Mouse (Mus musculus) midbrain, embryonic 14.5 days (tissue): ENCODE data around the gene Nudt4. TPM values are rescaled to one million over a fixed set of nuclear protein-coding genes. Genes with fewer than 3 reads are reported as not detected.

Experiments used
- ATAC-seq: fragments of 200-750 bp; cut with Nextera tagmentation; 2 replicates; pipeline ENCODE4 v1.8.0; 2017; ENCODE audit warnings: moderate number of reproducible peaks, moderate library complexity; ENCODE audit not compliant: low FRiP score, low TSS enrichment
- DNase-seq: peaks from one replicate; pipeline ENCODE4 v3.0.0-alpha.2; 2015
- H3K27ac ChIP-seq: fragments of 300-500 bp; sonication (generic); replicated peaks from 2 replicates; pipeline ENCODE4 v1.5.1; 2014; ENCODE audit warnings: mild to moderate bottlenecking, low read depth, low read length, moderate library complexity
- H3K27me3 ChIP-seq: fragments of 300-500 bp; sonication (generic); 2 replicates; pipeline ENCODE4 v1.6.1; 2014; ENCODE audit warnings: low read length, control low read depth, mixed read lengths; ENCODE audit not compliant: control insufficient read depth, insufficient read depth
- H3K36me3 ChIP-seq: fragments of 300-500 bp; sonication (generic); 2 replicates; pipeline ENCODE4 v1.6.1; 2014; ENCODE audit warnings: low read length, control low read depth; ENCODE audit not compliant: control insufficient read depth, insufficient read depth
- H3K4me1 ChIP-seq: fragments of 300-500 bp; sonication (generic); 2 replicates; pipeline ENCODE4 v1.6.1; 2014; ENCODE audit warnings: mild to moderate bottlenecking, antibody characterized with exemption, low read length, control low read depth; ENCODE audit not compliant: control insufficient read depth, insufficient read depth
- H3K4me2 ChIP-seq: fragments of 300-500 bp; sonication (generic); 2 replicates; pipeline ENCODE4 v1.6.1; 2014; ENCODE audit warnings: mild to moderate bottlenecking, low read length, moderate library complexity
- H3K4me3 ChIP-seq: fragments of 300-500 bp; sonication (generic); replicated peaks from 2 replicates; pipeline ENCODE4 v1.5.1; 2014; ENCODE audit warnings: low read depth, low read length
- H3K9ac ChIP-seq: fragments of 300-500 bp; sonication (generic); replicated peaks from 2 replicates; pipeline ENCODE4 v1.6.1; 2014; ENCODE audit warnings: mild to moderate bottlenecking, low read length, moderate library complexity
- H3K9me3 ChIP-seq: fragments of 300-500 bp; sonication (generic); 2 replicates; pipeline ENCODE4 v1.6.1; 2016; ENCODE audit warnings: low read length, control low read depth, mixed read lengths; ENCODE audit not compliant: control insufficient read depth
- whole genome bisulfite sequencing: fragments of 180-500 bp; shearing (Covaris S2); extraction: QIAGEN DNeasy Blood & Tissue Kit; methylation state at CpG from one replicate; pipeline ENCODE4 v1.1.7; 2014; 5-methylcytosine and 5-hydroxymethylcytosine counted together
- polyA plus RNA-seq: library from polyadenylated mRNA; unstranded; fragments of >200 nt; fragmentation: Nextera tagmentation; extraction: Ambion mirVana; gene quantifications from 2 replicates; pipeline ENCODE4 v1.2.1, GENCODE M21; 2014

Gene Nudt4
- polyA plus RNA-seq, 1 experiment from 2014 or later: 80.0 TPM

DNA sequence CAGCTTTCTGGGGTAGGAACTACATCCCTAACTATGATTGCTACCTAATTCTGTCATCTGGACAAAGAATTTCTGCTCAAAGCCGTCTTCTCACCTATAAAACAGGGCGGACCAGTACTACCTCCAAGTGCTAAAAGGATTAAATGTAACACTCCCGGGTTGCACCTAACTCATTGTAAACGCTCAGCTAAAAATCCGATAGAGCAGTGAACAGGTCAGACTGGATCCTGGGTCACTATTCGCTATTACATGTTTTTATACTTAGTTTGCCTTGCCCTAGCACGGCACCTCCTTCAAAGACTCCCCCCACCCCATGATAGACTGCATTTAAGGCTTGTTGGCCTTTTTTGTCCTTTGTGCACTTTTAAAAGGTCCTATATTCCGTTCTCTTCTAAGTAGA is 1.6 kb downstream of the Nudt4 start:
- WGBS: 6% methylated on average over 8 of the region's 8 CpGs
- H3K36me3 ChIP-seq: 0 out of 2 replicates have a peak, but pooled peaks cover 3% of the 10 kb centered on the region
- no peaks in the 10 kb centered on the region for H3K9me3 ChIP-seq

GRCm38 (mm10) chr10:95561616-95562015 is 2.3 kb downstream of the Nudt4 start:
- 0 out of 2 replicates have a peak, but pooled peaks cover 3% of the 10 kb centered on the region for H3K36me3 ChIP-seq
- peaks cover 21% of the 10 kb centered on the region; the same call in 1 of the 2 replicates for H3K4me1 ChIP-seq
- peak overlapping the region; percentile 86 for H3K4me2 ChIP-seq
- DNase-seq: no peak
- H3K9ac ChIP-seq: peak overlapping the region; percentile 20; the same call in 1 of the 2 replicates
- 46% methylated on average over 7 of the region's 7 CpGs for WGBS
- H3K27ac ChIP-seq: no peak overlapping the region
- no peaks in the 10 kb centered on the region for H3K9me3 ChIP-seq
- no peaks in the 10 kb centered on the region for H3K27me3 ChIP-seq
- ATAC-seq: no peak
- peak overlapping the region; percentile 87 for H3K4me3 ChIP-seq

More for the DNA sequence above, 1.6 kb downstream of the Nudt4 start:
- H3K27ac ChIP-seq: no peak overlapping the region
- peak overlapping the region; percentile 87 for H3K9ac ChIP-seq
- peak overlapping the region; percentile 86 for H3K4me2 ChIP-seq
- peaks cover 21% of the 10 kb centered on the region; the same call in 1 of the 2 replicates for H3K4me1 ChIP-seq
- peak overlapping the region; percentile 87 for H3K4me3 ChIP-seq
- ATAC-seq (no peak), DNase-seq (peak; percentile 19)
- H3K27me3 ChIP-seq: no peaks in the 10 kb centered on the region

DNA sequence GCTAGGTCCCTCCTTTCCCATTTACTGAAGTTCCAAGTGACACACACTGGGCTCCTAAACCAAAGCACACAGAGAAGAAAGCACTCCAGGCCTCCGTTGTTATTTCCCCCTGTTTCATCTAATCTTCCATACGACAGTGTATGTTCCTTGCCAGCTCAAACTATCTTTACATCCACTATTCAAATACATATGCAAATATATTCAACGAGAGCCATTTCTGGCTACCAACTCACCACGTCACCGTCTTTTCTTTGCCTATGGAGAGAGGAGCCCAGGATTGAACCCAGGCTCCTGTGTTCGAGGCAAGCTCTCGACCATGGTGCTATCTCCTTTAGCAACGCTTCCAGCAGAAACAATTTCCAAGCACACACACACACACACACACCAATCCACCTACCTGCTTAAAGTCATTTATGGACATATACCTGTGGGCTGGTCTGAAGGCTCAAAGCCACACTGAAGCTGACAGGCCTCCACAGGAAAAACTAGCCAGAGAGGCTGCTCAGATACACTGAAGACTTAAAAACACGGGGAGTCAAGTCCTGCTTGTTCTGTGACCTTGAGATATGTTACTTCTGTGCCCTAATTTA is 3.5 kb downstream of the Nudt4 start:
- Histone ChIP-seq H3K4me3 (no peak overlapping the region), H3K4me1 (peaks cover 21% of the 10 kb centered on the region; the same call in 1 of the 2 replicates), H3K27ac (no peak overlapping the region), H3K27me3 (no peaks in the 10 kb centered on the region), H3K36me3 (0 out of 2 replicates have a peak, but pooled peaks cover 3% of the 10 kb centered on the region), H3K4me2 (no peak overlapping the region), H3K9ac (no peak overlapping the region), H3K9me3 (no peaks in the 10 kb centered on the region)
- ATAC-seq (no peak), DNase-seq (no peak)
- WGBS: 80% methylated on average over 9 of the region's 9 CpGs

DNA sequence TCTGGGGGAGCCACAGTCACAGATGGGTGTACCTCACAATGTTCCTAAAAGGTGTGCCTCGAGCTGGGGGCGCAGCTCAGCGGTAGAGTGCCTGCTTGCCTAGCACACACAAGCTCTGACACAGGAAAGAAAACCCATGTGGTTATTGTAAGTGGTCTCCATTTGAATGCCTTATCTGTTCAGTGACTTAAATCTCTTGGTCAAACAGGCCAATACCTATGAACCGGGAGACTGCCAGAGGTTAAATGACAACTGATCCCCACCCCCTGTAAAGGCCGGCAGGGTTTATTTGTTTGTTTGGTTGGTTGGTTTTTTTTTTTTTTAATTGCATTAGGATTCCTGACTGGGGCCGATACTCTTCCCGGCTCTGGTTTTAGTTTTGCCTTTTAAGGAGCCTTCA is 4.5 kb downstream of the Nudt4 start:
- ATAC-seq (no peak), DNase-seq (no peak)
- no peak overlapping the region for H3K27ac ChIP-seq
- no peak overlapping the region for H3K4me3 ChIP-seq
- H3K4me2 ChIP-seq: no peak overlapping the region
- no peaks in the 10 kb centered on the region for H3K27me3 ChIP-seq
- 0 out of 2 replicates have a peak, but pooled peaks cover 6% of the 10 kb centered on the region for H3K36me3 ChIP-seq
- WGBS: 84% methylated on average over 7 of the region's 7 CpGs
- H3K4me1 ChIP-seq: peaks cover 16% of the 10 kb centered on the region; the same call in 1 of the 2 replicates
- H3K9me3 ChIP-seq: no peaks in the 10 kb centered on the region
- no peak overlapping the region for H3K9ac ChIP-seq

DNA sequence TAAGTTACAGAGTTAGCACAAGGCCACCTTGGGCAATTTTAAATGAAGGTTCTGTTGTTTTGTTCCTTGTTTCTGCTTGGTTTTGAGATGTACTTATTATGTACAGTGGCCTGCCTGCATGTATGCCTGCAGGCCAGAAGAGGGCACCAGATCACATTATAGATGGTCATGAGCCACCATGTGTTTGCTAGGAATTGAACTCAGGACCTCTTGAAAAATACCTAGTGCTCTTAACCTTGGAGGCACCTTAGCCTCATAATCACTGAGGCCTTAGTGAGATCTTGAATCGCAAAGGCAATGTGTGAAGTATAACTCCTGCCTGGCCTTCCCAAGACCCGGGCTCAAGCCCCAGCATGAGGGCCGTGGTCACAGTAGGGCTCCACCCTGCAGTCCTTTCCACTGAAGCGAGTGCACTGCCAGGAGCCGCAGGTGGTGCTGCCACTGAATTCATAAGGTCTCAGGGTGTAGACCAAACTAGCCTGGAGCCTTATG is 6.6 kb downstream of the Nudt4 start:
- Histone ChIP-seq H3K36me3 (0 out of 2 replicates have a peak, but pooled peaks cover 6% of the 10 kb centered on the region), H3K9me3 (no peaks in the 10 kb centered on the region), H3K27ac (no peak overlapping the region), H3K4me2 (no peak overlapping the region), H3K4me3 (no peak overlapping the region), H3K4me1 (peaks cover 11% of the 10 kb centered on the region; the same call in 1 of the 2 replicates), H3K27me3 (no peaks in the 10 kb centered on the region), H3K9ac (no peak overlapping the region)
- WGBS: 86% methylated on average over 5 of the region's 5 CpGs
- DNase-seq (peak; percentile 63), ATAC-seq (no peak)

DNA sequence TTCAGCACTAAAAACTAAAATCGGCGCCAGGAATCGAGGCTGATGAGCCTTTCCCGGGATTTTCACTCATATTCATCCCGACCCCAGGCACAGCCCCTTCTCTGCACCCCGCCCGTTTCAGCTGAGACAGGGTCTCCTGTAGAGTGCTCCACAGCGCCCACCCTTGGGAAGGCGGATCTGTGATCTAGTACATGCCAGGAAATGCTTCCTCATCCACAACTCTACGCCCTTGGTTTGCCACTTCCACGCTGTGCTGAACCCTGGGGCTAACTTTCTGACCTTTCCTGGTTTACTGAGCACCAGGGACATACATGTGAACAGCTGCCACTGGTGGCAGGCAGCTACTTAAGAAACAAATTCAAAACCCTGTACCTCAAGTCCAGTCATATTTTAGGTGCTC is 8.1 kb downstream of the Nudt4 start:
- H3K27ac ChIP-seq: no peak overlapping the region
- H3K4me1 ChIP-seq: peaks cover 5% of the 10 kb centered on the region; the same call in 1 of the 2 replicates
- no peak overlapping the region for H3K9ac ChIP-seq
- WGBS: 89% methylated on average over 11 of the region's 11 CpGs
- no peak for ATAC-seq
- DNase-seq: no peak
- H3K4me3 ChIP-seq: no peak overlapping the region
- no peaks in the 10 kb centered on the region for H3K27me3 ChIP-seq
- no peak overlapping the region for H3K4me2 ChIP-seq
- peaks cover 7% of the 10 kb centered on the region; the same call in 1 of the 2 replicates for H3K36me3 ChIP-seq
- H3K9me3 ChIP-seq: no peaks in the 10 kb centered on the region

GRCm38 (mm10) chr10:95552326-95552725 is 11.6 kb downstream of the Nudt4 start:
- Histone ChIP-seq H3K4me1 (peaks cover 5% of the 10 kb centered on the region; the same call in 1 of the 2 replicates), H3K27me3 (no peaks in the 10 kb centered on the region), H3K4me2 (no peak overlapping the region), H3K9ac (no peak overlapping the region), H3K4me3 (no peak overlapping the region), H3K27ac (0 out of 2 replicates have a peak overlapping the region, but pooled peaks have one; percentile 13), H3K36me3 (peaks cover 28% of the 10 kb centered on the region), H3K9me3 (no peaks in the 10 kb centered on the region)
- 56% methylated on average over 3 of the region's 3 CpGs for WGBS
- DNase-seq (no peak), ATAC-seq (no peak)

GRCm38 (mm10) chr10:95551752-95552151 is 12.2 kb downstream of the Nudt4 start:
- Histone ChIP-seq H3K27ac (0 out of 2 replicates have a peak overlapping the region, but pooled peaks have one; percentile 13), H3K9ac (no peak overlapping the region)
- peak; percentile 71 for DNase-seq

GRCm38 (mm10) chr10:95550506-95550905 is 13.4 kb downstream of the Nudt4 start:
- DNase-seq (peak; percentile 71), ATAC-seq (no peak)
- H3K4me2 ChIP-seq: no peak overlapping the region
- peaks cover 5% of the 10 kb centered on the region; the same call in 1 of the 2 replicates for H3K4me1 ChIP-seq
- 52% methylated on average over 1 of the region's 1 CpGs for WGBS
- H3K36me3 ChIP-seq: peaks cover 42% of the 10 kb centered on the region
- no peaks in the 10 kb centered on the region for H3K9me3 ChIP-seq
- H3K27ac ChIP-seq: no peak overlapping the region
- no peak overlapping the region for H3K4me3 ChIP-seq
- H3K9ac ChIP-seq: no peak overlapping the region
- no peaks in the 10 kb centered on the region for H3K27me3 ChIP-seq

More at GRCm38 (mm10) chr10:95551752-95552151, 12.2 kb downstream of the Nudt4 start:
- Histone ChIP-seq H3K4me1 (peaks cover 5% of the 10 kb centered on the region; the same call in 1 of the 2 replicates), H3K36me3 (peaks cover 30% of the 10 kb centered on the region), H3K4me2 (no peak overlapping the region), H3K4me3 (no peak overlapping the region), H3K9me3 (no peaks in the 10 kb centered on the region), H3K27me3 (no peaks in the 10 kb centered on the region)
- ATAC-seq: no peak
